Mouse (Mus musculus) myocyte (in vitro differentiated cells): ENCODE measurements around the gene Bzw1.
"Not testable (repeated sequence)": the region's sequence is repeated elsewhere in the genome, so short reads cannot be mapped to it uniquely, and the experiment has no call there.

Source experiments
- CEBPB ChIP-seq: IDR thresholded peaks from 2 replicates; pipeline ENCODE4 v1.6.1; 2011; ENCODE audit warnings: mild to moderate bottlenecking, moderate library complexity; ENCODE audit not compliant: poor library complexity, insufficient read depth, severe bottlenecking
- E2F4 ChIP-seq: IDR thresholded peaks from one replicate; pipeline ENCODE4 v1.6.1; 2011; ENCODE audit warnings: mild to moderate bottlenecking, control low read depth, moderate library complexity; ENCODE audit not compliant: insufficient read depth
- MAX ChIP-seq: IDR thresholded peaks from one replicate; pipeline ENCODE4 v1.6.1; 2011; ENCODE audit warnings: low read depth, mild to moderate bottlenecking, control low read depth
- MYOD1 ChIP-seq, 3 experiments: IDR thresholded peaks; one replicate each; pipeline ENCODE4 v1.6.1; 2011; ENCODE audit warnings: control low read depth in 2 of 3, low read depth in 2 of 3, mild to moderate bottlenecking in 2 of 3, moderate library complexity in 1 of 3; ENCODE audit not compliant: insufficient read length in 2 of 3, control insufficient read depth in 1 of 3
- MYOG ChIP-seq, 3 experiments: IDR thresholded peaks; one replicate each; pipeline ENCODE4 v1.6.1; 2011; ENCODE audit warnings: control low read depth in 2 of 3, low read depth in 2 of 3, mild to moderate bottlenecking in 2 of 3; ENCODE audit not compliant: insufficient read length in 2 of 3, control insufficient read depth in 1 of 3, insufficient read depth in 1 of 3
- POLR2A ChIP-seq: IDR thresholded peaks from one replicate; pipeline ENCODE4 v1.6.1; 2011; ENCODE audit warnings: low read depth, mild to moderate bottlenecking, control low read depth, moderate library complexity; ENCODE audit not compliant: insufficient read length
- POLR2AphosphoS2 ChIP-seq: IDR thresholded peaks from one replicate; pipeline ENCODE4 v1.6.1; 2011; ENCODE audit warnings: low read depth, control low read depth; ENCODE audit not compliant: insufficient read length
- REST ChIP-seq: IDR thresholded peaks from one replicate; pipeline ENCODE4 v1.6.1; 2011; ENCODE audit warnings: mild to moderate bottlenecking, control low read depth, moderate library complexity; ENCODE audit not compliant: insufficient read depth, insufficient read length
- SRF ChIP-seq: IDR thresholded peaks from one replicate; pipeline ENCODE4 v1.6.1; 2011; ENCODE audit warnings: low read depth; ENCODE audit not compliant: control insufficient read depth, insufficient read length
- TCF12 ChIP-seq: IDR thresholded peaks from one replicate; pipeline ENCODE4 v1.6.1; 2011; ENCODE audit warnings: mild to moderate bottlenecking, control low read depth; ENCODE audit not compliant: poor library complexity, insufficient read depth, severe bottlenecking
- TCF3 ChIP-seq: IDR thresholded peaks from one replicate; pipeline ENCODE4 v1.6.1; 2011; ENCODE audit warnings: low read depth, control low read depth; ENCODE audit not compliant: insufficient read length
- USF1 ChIP-seq: IDR thresholded peaks from one replicate; pipeline ENCODE4 v1.6.1; 2011; ENCODE audit warnings: low read depth, mild to moderate bottlenecking, control low read depth, moderate library complexity

DNA sequence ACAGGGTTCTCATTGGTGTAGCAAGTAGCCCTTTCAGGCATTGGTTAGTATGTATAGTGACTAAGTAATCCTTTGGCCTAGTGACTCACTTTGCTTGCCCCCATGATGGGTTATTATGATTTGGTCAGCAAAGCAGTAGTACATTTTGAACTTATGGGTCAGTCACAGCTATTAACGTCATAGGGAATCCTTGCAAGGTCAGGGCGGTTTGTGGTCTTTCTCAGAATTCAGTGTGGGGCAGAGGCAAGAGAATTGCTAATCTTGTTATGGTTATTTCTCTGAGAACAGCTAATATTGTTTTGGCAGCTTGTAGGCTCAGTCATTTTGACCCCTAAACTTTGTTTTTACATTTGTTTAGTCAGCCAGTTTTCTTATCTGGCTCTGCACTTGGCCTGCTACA lies 18.4 kb upstream of the Bzw1 start:
- not testable (repeated sequence) for TF ChIP-seq USF1; REST; TCF12; MAX; TCF3; POLR2A; POLR2AphosphoS2; CEBPB; MYOG (IDR thresholded peaks at IDR 0.05; ENCODE audit: control insufficient read depth in 1 of 3, insufficient read depth in 1 of 3, insufficient read length in 2 of 3, low read depth in 2 of 3); E2F4; MYOD1 (IDR thresholded peaks at IDR 0.05; ENCODE audit: control insufficient read depth in 1 of 3, insufficient read length in 2 of 3, low read depth in 2 of 3); SRF
